8 mouse cellular contexts compared by ENCODE assay signal in genomic region chr7:114117444-114117905, GRCm38 (mm10). TPM values are rescaled to one million over a fixed set of nuclear protein-coding genes. Genes with fewer than 3 reads are reported as not detected.
DNase-seq lines count a peak whose midpoint lies in the region; ATAC-seq lines count a peak whose summit lies in the region.

Gene Rras2 (minus strand): TSS chr7:114117781.

- H3K4me1 ChIP-seq in intestine, embryonic 16.5 days (ENCODE audit: control insufficient read depth, insufficient read depth, low read length), result peaks cover 9% of the 10 kb centered on the region; the same call in 1 of the 2 replicates
- H3K4me1 ChIP-seq in midbrain, embryonic 10.5 days, result peaks cover 27% of the 10 kb centered on the region

- peak; percentile 97 for ATAC-seq in intestine, embryonic 16.5 days

- H3K27me3 ChIP-seq in intestine, embryonic 16.5 days (replicated peaks; ENCODE audit: control insufficient read depth, insufficient read depth, low read length), result no peaks in the 10 kb centered on the region
- peaks cover 11% of the 10 kb centered on the region for H3K27me3 ChIP-seq in midbrain, embryonic 10.5 days (ENCODE audit: low read depth, poor library complexity, severe bottlenecking)

- peak within 1 kb of the TSS; percentile 87 for H3K4me3 ChIP-seq in intestine, embryonic 16.5 days (ENCODE audit: low read length)
- H3K4me3 ChIP-seq in midbrain, embryonic 10.5 days, result peak within 1 kb of the TSS; percentile 73

- peak; percentile 93 to 96 for DNase-seq in adrenal gland, adult (ENCODE audit: inconsistent age in 2 of 2, low spot score in 1 of 2)
- DNase-seq in embryo, embryonic 11 days, result peak; percentile 95
- no peak for DNase-seq in gonadal fat pad, adult 2 months (ENCODE audit: low read depth)
- DNase-seq in left cerebral cortex, postnatal 25 days (ENCODE audit: low spot score in 2 of 2), result peak; percentile 87 to 89
- DNase-seq in midbrain, embryonic 10.5 days (ENCODE audit: low spot score), result peak; percentile 92
- peak; percentile 84 for DNase-seq in right cerebral cortex, postnatal 4 days
- peak; percentile 91 for DNase-seq in yolk sac, embryonic 10.5 days (ENCODE audit: low spot score)

- no peaks in the 10 kb centered on the region for H3K36me3 ChIP-seq in intestine, embryonic 16.5 days (ENCODE audit: control insufficient read depth, insufficient read depth, low read length)
- H3K36me3 ChIP-seq in midbrain, embryonic 10.5 days, result no peaks in the 10 kb centered on the region

- H3K9me3 ChIP-seq in intestine, embryonic 16.5 days (ENCODE audit: control insufficient read depth, low read length), result no peaks in the 10 kb centered on the region
- no peaks in the 10 kb centered on the region for H3K9me3 ChIP-seq in midbrain, embryonic 10.5 days (replicated peaks)

- intact Hi-C loops in left cerebral cortex, postnatal 25 days (cut with DNase I), result loop anchor here (5.0 to 10.0 kb wide), 2 partner anchors 50 to 97 kb away; no protein-coding TSS in a partner anchor

- peak within 1 kb of the TSS; percentile 98 for H3K27ac ChIP-seq in intestine, embryonic 16.5 days (ENCODE audit: low read length)
- peak within 1 kb of the TSS; percentile 94 for H3K27ac ChIP-seq in midbrain, embryonic 10.5 days (replicated peaks)

- WGBS in intestine, embryonic 16.5 days, result under 1% methylated on average over 53 of the region's 55 CpGs
- WGBS in midbrain, embryonic 10.5 days, result under 1% methylated on average over 55 of the region's 55 CpGs

- H3K9ac ChIP-seq in intestine, embryonic 16.5 days (ENCODE audit: low read depth, low read length), result peak within 1 kb of the TSS; percentile 86

- peak within 1 kb of the TSS; percentile 70 for H3K4me2 ChIP-seq in intestine, embryonic 16.5 days (ENCODE audit: low read depth, low read length)

RNA-seq across cellular contexts. Expression of gene Rras2, which starts in this region (rescaled TPM):
- polyA plus RNA-seq in gonadal fat pad, adult 2 months (2012; rRNA removed), result 16.2 and 16.6 TPM in 2 replicates
- 20.6 and 21.2 TPM in 2 replicates for polyA plus RNA-seq in intestine, embryonic 16.5 days (2015; fragmentation: Nextera tagmentation; extraction: Ambion mirVana)
- total RNA-seq in left cerebral cortex, postnatal 25 days (2021), result 10 to 100 TPM; 21.0 to 24.6 TPM
- polyA plus RNA-seq in midbrain, embryonic 10.5 days (2016; fragmentation: Nextera tagmentation; extraction: Ambion mirVana), result 24.9 and 27.2 TPM in 2 replicates
